Mouse (Mus musculus): ENCODE results near the gene Cdh8.

- no peak for TF ChIP-seq CTCF (IDR thresholded peaks at IDR 0.05; ENCODE audit: low read depth, low read length)
- TF ChIP-seq POLR2A (IDR thresholded peaks at IDR 0.05; ENCODE audit: extremely low read depth, insufficient read depth, low read length), result no peak
Measured at GRCm38 (mm10) chr8:99415966-99416781, at the start of gene Cdh8.
